Mouse (Mus musculus) regulatory T cell (primary cell): ENCODE data around the gene Itgb3.

Source experiments
- in situ Hi-C: fragments of 300-600 bp; cut with MboI, MseI; formaldehyde crosslinking; loops from one replicate; pipeline ENCODE4 v1.15.1; 2025; ENCODE audit warnings: high pct_unique_total_duplicates

Itgb3 gene

DNA sequence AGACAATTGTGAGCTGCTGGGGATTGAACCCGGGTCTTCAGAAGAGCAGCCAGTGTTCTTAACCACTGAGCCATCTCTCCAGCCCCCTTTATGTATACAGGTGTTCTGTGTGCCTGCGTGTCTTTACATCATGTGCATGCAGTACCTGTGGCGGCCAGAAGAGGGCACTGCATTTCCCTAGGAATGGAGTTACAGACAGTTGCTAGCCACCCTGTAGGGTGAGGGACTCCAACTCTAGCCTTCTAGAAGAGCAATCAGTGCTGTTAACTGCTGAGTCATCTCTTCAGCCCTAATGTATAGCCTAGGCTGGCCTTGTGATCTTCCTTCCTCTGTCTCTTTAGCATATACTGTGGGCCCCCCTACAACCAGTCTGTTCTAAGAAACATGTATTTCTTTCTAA lies 40.8 kb downstream of the Itgb3 start:
- in situ Hi-C loops: no loop called here

- in situ Hi-C loops: no loop called here
These were observed 52.8 kb downstream of the Itgb3 start for GRCm38 (mm10) chr11:104660599-104660998.

GRCm38 (mm10) chr11:104661106-104661505 lies 53.3 kb downstream of the Itgb3 start:
- in situ Hi-C loops: no loop called here

GRCm38 (mm10) chr11:104661531-104662205 lies 53.9 kb downstream of the Itgb3 start:
- in situ Hi-C loops: no loop called here

- in situ Hi-C loops: no loop called here
These were observed 54.8 kb downstream of the Itgb3 start for GRCm38 (mm10) chr11:104662573-104662972.

DNA sequence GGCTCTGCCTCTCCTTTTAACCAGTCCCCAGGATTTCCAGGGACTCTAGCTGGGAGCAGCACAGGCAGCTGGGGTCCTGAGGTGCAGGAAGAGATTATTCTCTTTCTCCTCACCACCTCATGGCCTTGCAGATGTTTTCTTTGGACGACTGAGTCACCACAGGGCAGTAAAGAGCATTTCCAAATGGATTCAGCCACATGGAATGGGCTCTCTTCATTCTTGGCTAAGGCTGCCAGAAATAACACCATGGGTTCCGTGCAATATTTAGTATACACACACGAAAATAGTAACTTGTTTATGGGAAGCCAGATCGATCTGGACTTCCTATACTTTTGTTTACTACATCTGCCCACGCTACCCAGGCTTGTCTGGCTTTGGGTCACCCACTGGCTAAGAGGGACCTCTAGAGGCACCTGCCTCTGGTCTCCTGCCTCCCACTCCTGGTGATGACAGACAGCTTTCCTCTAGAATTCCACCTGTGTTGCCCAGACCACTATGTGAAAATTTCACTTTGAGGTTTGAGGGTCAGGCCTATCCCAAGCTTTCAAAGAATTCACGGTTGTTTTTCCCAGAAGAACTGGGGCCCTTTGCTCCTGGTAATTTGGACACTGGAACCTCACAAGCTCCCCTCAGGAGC lies 55.6 kb downstream of the Itgb3 start:
- in situ Hi-C loops: no loop called here

DNA sequence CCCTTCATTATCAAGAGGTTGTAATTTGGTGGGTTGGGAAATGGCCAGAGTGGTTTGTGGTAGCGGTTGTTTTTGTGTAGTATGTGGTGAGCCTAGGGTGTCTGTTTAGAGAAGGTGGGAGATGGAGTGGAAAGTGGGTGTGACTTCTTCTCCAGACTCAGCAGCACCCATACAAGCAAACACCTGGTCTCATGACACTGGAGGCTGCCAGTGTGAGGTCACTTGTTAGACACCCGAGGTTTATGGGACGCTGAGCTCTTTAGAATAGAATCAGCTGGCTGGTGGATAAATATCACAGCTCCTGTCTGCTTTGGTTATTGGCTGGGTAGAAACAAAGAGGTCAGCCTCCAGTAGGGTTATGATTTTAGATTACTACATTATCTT lies 56.1 kb downstream of the Itgb3 start:
- in situ Hi-C loops: no loop called here

DNA sequence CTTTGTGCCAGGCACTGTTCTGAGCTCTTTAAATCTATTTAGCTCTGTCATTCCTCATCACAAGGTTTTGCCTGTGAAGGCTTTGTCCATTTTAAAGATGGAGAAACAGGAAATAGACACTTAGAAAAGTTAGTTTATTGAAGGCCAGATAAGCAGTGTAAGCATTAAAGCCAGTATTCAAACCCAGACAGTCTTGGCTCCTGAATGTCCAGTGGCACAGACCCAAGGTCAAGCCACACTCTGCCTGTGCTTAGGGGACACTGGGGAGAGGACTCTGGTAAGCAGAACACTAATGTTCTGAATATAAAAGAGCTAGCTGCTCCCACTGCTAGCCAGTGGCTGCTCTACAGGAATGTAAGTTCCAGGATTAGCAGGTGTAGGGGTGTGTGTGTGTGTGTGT lies 56.6 kb downstream of the Itgb3 start:
- in situ Hi-C loops: no loop called here

DNA sequence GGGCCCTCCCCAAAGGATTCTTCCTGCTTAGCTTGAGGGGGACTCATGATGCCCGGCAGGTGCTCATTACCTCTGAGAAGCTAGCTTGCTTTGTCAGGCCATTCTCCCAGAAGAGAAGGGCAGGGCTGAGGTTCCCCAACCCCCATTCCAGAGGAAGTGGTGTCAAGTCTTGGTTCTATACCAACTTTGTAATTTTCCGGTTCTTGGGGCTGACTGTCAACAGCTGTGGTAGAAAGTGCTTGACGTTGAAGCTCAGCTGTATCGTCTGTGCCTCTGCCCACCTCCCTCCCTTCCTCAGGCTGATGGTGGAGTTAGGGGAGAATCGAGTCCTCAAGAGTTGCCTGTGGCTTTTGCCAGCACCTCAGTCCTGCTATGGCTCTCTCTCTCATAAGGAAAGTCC lies 59.6 kb downstream of the Itgb3 start:
- in situ Hi-C loops: loop anchor here (5.0 kb wide), 1 partner anchor 60 kb away; the partner anchor contains the start of gene Itgb3

- in situ Hi-C loops: no loop called here
These were observed 65.6 kb downstream of the Itgb3 start for GRCm38 (mm10) chr11:104673412-104673811.

GRCm38 (mm10) chr11:104674768-104675167 lies 67.0 kb downstream of the Itgb3 start:
- in situ Hi-C loops: loop anchor here (5.0 kb wide), 1 partner anchor 63 kb away; no protein-coding TSS in a partner anchor

GRCm38 (mm10) chr11:104685548-104685947 lies 77.7 kb downstream of the Itgb3 start, which contains the start of gene Gm11639:
TSS of gene Gm11639 (plus strand) at chr11:104685707.
- in situ Hi-C loops: no loop called here

GRCm38 (mm10) chr11:104693235-104693634 lies 85.4 kb downstream of the Itgb3 start:
- in situ Hi-C loops: no loop called here

GRCm38 (mm10) chr11:104704097-104704496 lies 96.3 kb downstream of the Itgb3 start:
- in situ Hi-C loops: no loop called here

GRCm38 (mm10) chr11:104707084-104707483 lies 99.3 kb downstream of the Itgb3 start:
- in situ Hi-C loops: no loop called here
